Mouse (Mus musculus) limb, embryonic 14.5 days (tissue): Measurements from ENCODE around the gene Mtus2. TPM values are rescaled to one million over a fixed set of nuclear protein-coding genes. Genes with fewer than 3 reads are reported as not detected.
A peak's percentile ranks its signal among the peaks of the same experiment; 100 is the strongest.

Experiments
- ATAC-seq: fragments of 200-750 bp; cut with Nextera tagmentation; 2 replicates; pipeline ENCODE4 v1.8.0; 2017; ENCODE audit warnings: low read depth, moderate number of reproducible peaks, moderate TSS enrichment; ENCODE audit not compliant: low FRiP score
- DNase-seq: peaks from one replicate; pipeline ENCODE4 v3.0.0-alpha.2; 2015; ENCODE audit warnings: low spot score
- H3K27ac ChIP-seq: fragments of 300-500 bp; sonication (generic); replicated peaks from 2 replicates; pipeline ENCODE4 v1.5.1; 2014; ENCODE audit warnings: low read depth, mild to moderate bottlenecking, low read length, moderate library complexity, mixed read lengths
- H3K27me3 ChIP-seq: fragments of 300-500 bp; sonication (generic); 2 replicates; pipeline ENCODE4 v1.6.1; 2014; ENCODE audit warnings: low read length, mixed read lengths; ENCODE audit not compliant: control insufficient read depth, insufficient read depth
- H3K36me3 ChIP-seq: fragments of 300-500 bp; sonication (generic); 2 replicates; pipeline ENCODE4 v1.6.1; 2014; ENCODE audit warnings: mild to moderate bottlenecking, low read length, moderate library complexity, mixed read lengths; ENCODE audit not compliant: control insufficient read depth, insufficient read depth
- H3K4me1 ChIP-seq: fragments of 300-500 bp; sonication (generic); 2 replicates; pipeline ENCODE4 v1.6.1; 2014; ENCODE audit warnings: antibody characterized with exemption, low read length, mixed read lengths; ENCODE audit not compliant: control insufficient read depth, insufficient read depth
- H3K4me2 ChIP-seq: fragments of 300-500 bp; sonication (generic); replicated peaks from 2 replicates; pipeline ENCODE4 v1.6.1; 2014; ENCODE audit warnings: low read depth, mild to moderate bottlenecking, low read length, moderate library complexity; ENCODE audit not compliant: severe bottlenecking
- H3K4me3 ChIP-seq: fragments of 300-500 bp; sonication (generic); replicated peaks from 2 replicates; pipeline ENCODE4 v1.5.1; 2014; ENCODE audit warnings: low read length
- H3K9ac ChIP-seq: fragments of 300-500 bp; sonication (generic); 2 replicates; pipeline ENCODE4 v1.6.1; 2014; ENCODE audit warnings: mild to moderate bottlenecking, low read depth, low read length, moderate library complexity; ENCODE audit not compliant: severe bottlenecking
- H3K9me3 ChIP-seq: fragments of 300-500 bp; sonication (generic); 2 replicates; pipeline ENCODE4 v1.6.1; 2016; ENCODE audit warnings: low read length; ENCODE audit not compliant: control insufficient read depth
- POLR2A ChIP-seq: fragments of 200-500 bp; IDR thresholded peaks from 2 replicates; pipeline ENCODE4 v1.8.0; 2012; ENCODE audit warnings: inconsistent platforms, mild to moderate bottlenecking, moderate library complexity, borderline replicate concordance; ENCODE audit not compliant: insufficient read depth, insufficient read length; ENCODE audit errors: extremely low read depth
- WGBS: fragments of 180-500 bp; shearing (Covaris S2); extraction: QIAGEN DNeasy Blood & Tissue Kit; methylation state at CpG from one replicate; pipeline ENCODE4 v1.1.7; 2014; 5-methylcytosine and 5-hydroxymethylcytosine counted together
- polyA plus RNA-seq, 2 experiments: library from polyadenylated mRNA; depleted of rRNA in 1 of 2; stranded (reverse) in 1 of 2; unstranded in 1 of 2; fragments of >200 nt; fragmentation: Nextera tagmentation in 1 of 2; extraction: Ambion mirVana in 1 of 2; gene quantifications; 2 replicates each; pipeline versions ENCODE4 v1.2.1 to v1.2.3; 2012 to 2014

Gene Mtus2
- polyA plus RNA-seq, 2 experiments, result 3.2 to 5.5 TPM

DNA sequence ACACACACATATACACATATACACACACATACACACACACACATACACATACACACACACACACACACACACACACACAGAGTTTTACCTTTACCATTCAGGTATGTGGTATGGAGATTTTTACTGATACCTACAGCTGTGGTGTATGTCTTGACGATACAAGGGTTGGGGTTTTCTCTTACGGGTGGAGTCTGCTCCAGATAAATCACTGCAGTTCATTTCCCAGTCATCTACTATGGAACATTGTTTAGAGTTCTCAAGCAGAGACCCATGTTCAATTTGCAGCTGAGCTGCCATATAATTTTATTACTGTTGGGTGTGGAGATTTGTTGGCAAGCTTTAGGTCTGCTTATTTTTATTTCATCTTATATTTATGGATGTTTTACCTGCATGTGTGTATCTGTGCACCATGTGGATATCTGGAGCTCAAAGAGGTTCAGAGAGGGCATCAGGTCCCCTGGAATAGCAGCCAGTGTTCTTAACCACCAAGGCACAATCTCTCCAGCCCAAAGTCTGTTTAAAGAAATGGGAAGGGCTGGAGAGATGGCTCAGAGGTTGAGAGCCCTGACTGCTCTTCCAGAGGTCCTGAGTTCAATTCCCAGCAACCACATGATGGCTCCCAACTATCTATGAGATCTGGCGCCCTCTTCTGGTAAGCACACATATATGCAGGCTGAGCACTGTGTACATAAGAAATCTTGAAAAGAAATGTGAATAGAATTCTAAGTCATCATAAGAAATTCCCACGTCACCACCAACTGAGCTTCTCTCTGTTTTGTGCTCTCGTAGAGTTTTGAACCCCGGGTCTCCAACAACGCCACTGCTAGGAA lies 28.2 kb upstream of the Mtus2 start:
- no peaks in the 10 kb centered on the region for H3K36me3 ChIP-seq
- no peak for DNase-seq
- no peak overlapping the region for H3K27ac ChIP-seq
- H3K9me3 ChIP-seq, result no peaks in the 10 kb centered on the region
- no peak overlapping the region for H3K4me2 ChIP-seq
- no peaks in the 10 kb centered on the region for H3K27me3 ChIP-seq
- H3K4me1 ChIP-seq, result no peaks in the 10 kb centered on the region
- ATAC-seq, result no peak
- no peak for TF ChIP-seq POLR2A
- no peak overlapping the region for H3K4me3 ChIP-seq
- H3K9ac ChIP-seq, result no peak overlapping the region
- 78% methylated on average over 7 of the region's 7 CpGs for WGBS

DNA sequence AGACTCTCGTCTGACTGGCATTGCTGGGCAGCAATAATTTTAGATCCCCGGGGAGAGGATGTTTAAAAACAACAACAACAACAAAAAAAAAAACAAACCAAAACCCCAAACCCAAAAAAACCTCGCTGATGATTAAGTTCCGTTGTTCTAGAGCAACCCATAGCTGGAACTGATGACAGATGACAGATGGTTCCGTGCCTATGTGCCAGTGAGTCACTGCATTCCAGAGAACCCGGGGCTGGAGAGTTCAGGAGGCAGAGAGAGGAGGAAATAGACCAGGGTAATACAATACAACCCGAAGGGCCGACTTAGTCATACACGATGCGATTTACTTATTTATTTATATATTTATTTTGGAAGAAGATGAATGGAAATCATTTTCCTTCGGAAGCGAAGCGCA lies 22.0 kb upstream of the Mtus2 start:
- H3K27me3 ChIP-seq, result no peaks in the 10 kb centered on the region
- no peak overlapping the region for H3K4me3 ChIP-seq
- no peak for TF ChIP-seq POLR2A
- ATAC-seq (no peak), DNase-seq (no peak)
- no peak overlapping the region for H3K27ac ChIP-seq
- H3K9me3 ChIP-seq, result no peaks in the 10 kb centered on the region
- no peaks in the 10 kb centered on the region for H3K4me1 ChIP-seq
- no peak overlapping the region for H3K4me2 ChIP-seq
- whole genome bisulfite sequencing, result 86% methylated on average over 13 of the region's 13 CpGs
- H3K36me3 ChIP-seq, result no peaks in the 10 kb centered on the region
- H3K9ac ChIP-seq, result no peak overlapping the region

DNA sequence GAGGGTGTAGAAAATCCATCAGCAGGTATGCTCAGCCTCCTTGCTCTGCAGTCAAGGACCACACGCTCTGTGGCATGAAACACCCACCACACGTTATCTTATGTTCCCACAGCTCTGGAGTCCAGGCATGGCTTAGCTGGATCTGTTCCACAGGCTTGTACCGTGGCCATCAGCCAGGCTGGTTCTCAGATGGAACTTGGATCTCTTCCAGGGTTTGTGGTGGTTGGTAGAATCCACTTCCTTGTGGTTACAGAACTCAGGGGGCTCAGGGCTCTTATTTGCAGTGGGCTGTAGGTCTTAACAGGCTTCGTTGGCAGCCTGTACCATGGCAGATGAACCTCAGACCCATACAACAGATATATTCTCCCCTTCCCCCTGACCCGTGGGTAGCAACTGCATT lies 17.9 kb upstream of the Mtus2 start:
- Histone ChIP-seq H3K36me3 (no peaks in the 10 kb centered on the region), H3K27me3 (no peaks in the 10 kb centered on the region), H3K9ac (no peak overlapping the region), H3K9me3 (0 out of 2 replicates have a peak, but pooled peaks cover 4% of the 10 kb centered on the region), H3K4me3 (no peak overlapping the region), H3K27ac (no peak overlapping the region), H3K4me2 (no peak overlapping the region), H3K4me1 (no peaks in the 10 kb centered on the region)
- TF ChIP-seq POLR2A, result no peak
- DNase-seq (peak; percentile 54), ATAC-seq (no peak)
- 65% methylated on average over 5 of the region's 5 CpGs for WGBS

DNA sequence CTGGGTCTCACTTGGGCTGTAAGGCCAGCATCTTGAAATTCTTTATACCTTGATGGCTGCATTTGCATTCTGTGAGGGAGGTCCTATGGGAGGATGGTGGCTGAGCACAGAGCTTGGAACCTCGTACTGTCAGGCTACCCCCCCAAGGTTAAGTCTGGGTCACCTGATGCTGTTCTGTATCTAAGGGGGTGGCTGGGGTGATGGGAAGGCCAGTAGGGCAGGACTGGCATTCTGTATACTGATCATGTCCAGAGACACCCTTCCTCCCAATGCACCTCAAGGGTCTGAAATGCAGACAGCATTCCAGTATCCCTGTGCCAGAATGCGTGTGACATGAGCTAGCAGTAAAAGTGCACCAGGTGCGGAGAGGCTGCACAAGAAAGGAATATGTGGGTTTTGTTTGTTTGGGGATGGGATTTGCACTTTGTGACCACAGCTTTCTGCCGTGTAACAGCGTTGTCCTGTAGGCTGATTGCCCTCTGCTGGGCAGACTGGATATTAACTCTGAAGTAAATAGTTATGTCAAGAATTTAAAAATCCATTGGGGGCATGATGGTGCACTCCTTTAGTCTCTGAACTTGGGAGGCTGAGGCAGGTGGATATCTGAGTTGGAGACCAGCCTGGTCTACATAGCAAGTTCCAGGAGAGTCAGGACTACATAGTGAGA lies 12.0 kb upstream of the Mtus2 start:
- no peak overlapping the region for H3K27ac ChIP-seq
- ATAC-seq, result no peak
- no peaks in the 10 kb centered on the region for H3K36me3 ChIP-seq
- no peak overlapping the region for H3K9ac ChIP-seq
- 34% methylated on average over 5 of the region's 5 CpGs for WGBS
- peak; percentile 25 for DNase-seq
- no peak overlapping the region for H3K4me3 ChIP-seq
- 0 out of 2 replicates have a peak, but pooled peaks cover 4% of the 10 kb centered on the region for H3K9me3 ChIP-seq
- H3K4me2 ChIP-seq, result no peak overlapping the region
- no peaks in the 10 kb centered on the region for H3K4me1 ChIP-seq
- no peak for TF ChIP-seq POLR2A
- H3K27me3 ChIP-seq, result no peaks in the 10 kb centered on the region

DNA sequence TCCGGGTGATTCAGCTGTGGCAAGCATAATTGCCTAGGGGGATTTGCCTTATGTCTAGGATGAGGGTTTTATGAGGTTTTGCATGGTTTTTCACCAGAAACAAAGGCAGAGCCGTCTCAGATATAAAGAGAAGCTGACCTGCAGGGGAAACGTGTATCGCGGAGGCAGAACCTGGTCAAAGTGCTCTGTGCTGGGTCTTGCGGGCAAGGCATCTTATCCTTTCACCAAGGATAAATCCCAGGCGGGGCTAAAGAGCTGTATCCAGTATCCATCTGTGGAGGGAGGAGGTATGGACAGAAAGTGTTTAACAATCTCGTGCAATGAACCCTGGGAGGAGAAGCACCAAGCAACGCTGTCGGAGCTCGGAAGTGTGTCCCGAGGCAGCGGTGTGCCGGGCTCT lies 7.2 kb upstream of the Mtus2 start:
- DNase-seq (no peak), ATAC-seq (no peak)
- H3K9ac ChIP-seq, result no peak overlapping the region
- no peaks in the 10 kb centered on the region for H3K4me1 ChIP-seq
- no peak overlapping the region for H3K4me3 ChIP-seq
- no peak overlapping the region for H3K4me2 ChIP-seq
- H3K36me3 ChIP-seq, result no peaks in the 10 kb centered on the region
- 61% methylated on average over 14 of the region's 14 CpGs for WGBS
- TF ChIP-seq POLR2A, result no peak
- no peaks in the 10 kb centered on the region for H3K9me3 ChIP-seq
- no peak overlapping the region for H3K27ac ChIP-seq
- 0 out of 2 replicates have a peak, but pooled peaks cover under 1% of the 10 kb centered on the region for H3K27me3 ChIP-seq
